Comparison of ENCODE assay signal across 8 mouse cellular contexts in the genomic region with DNA sequence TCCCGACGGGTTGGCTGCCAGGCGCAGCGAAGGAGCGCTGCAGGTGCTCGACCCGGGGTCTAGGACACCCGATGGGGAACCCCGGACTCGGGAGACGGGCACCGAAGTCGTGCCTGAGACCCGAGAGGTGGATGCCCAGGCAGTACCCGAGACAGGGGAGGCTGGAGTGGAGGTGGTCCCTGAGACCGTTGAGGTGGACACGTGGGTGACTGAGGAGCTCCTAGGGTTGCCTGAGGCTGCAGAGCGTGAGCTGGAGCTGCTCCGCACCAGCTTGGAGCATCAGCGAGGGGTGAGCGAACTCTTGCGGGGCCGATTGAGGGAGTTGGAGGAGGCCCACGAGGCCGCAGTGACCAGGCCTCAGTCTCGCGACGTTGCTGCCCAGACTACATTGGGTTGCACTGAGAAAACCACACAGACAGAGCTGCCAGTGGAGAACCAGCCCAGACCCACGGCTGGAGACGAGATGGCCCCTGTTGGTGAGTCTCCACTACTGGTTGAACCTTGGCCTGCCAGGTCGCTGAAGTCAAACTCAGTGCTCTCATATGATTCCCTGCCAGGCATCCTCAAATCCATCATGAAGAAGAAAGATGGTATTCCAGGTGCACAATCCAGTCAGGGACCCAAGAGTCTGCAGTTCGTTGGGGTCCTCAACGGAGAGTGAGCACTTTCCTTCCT. TPM values are rescaled to one million over a fixed set of nuclear protein-coding genes. Genes with fewer than 3 reads are reported as not detected.
DNase-seq lines count a peak whose midpoint lies in the region; ATAC-seq and TF ChIP-seq lines count a peak whose summit lies in the region.

No protein-coding gene starts in this region.

- 31% methylated on average over 33 of the region's 33 CpGs for WGBS in heart, adult 2 months
- WGBS in embryonic facial prominence, embryonic 15.5 days = 17% methylated on average over 33 of the region's 33 CpGs
- 15% methylated on average over 33 of the region's 33 CpGs for WGBS in limb, embryonic 15.5 days
- 15% methylated on average over 33 of the region's 33 CpGs for WGBS in stomach, embryonic 14.5 days

- H3ac ChIP-seq in C2C12 (ENCODE audit: control insufficient read depth, insufficient read length, low read depth) = peak overlapping the region; percentile 25

- peak overlapping the region; percentile 75 for H3K9ac ChIP-seq in heart, adult 2 months (ENCODE audit: low read depth, low read length)
- H3K9ac ChIP-seq in embryonic facial prominence, embryonic 15.5 days = peak overlapping the region; percentile 41
- peak overlapping the region; percentile 61 for H3K9ac ChIP-seq in limb, embryonic 15.5 days
- H3K9ac ChIP-seq in stomach, embryonic 14.5 days (replicated peaks; ENCODE audit: low read depth, low read length) = peak overlapping the region; percentile 71; the same call in 1 of the 2 replicates

- H3K27me3 ChIP-seq in heart, adult 2 months (ENCODE audit: control insufficient read depth, insufficient read depth, low read length) = no peaks in the 10 kb centered on the region
- H3K27me3 ChIP-seq in C2C12 (ENCODE audit: control insufficient read depth, insufficient read depth, insufficient read length) = no peaks in the 10 kb centered on the region
- H3K27me3 ChIP-seq in embryonic facial prominence, embryonic 15.5 days = no peaks in the 10 kb centered on the region
- H3K27me3 ChIP-seq in limb, embryonic 15.5 days = no peaks in the 10 kb centered on the region
- H3K27me3 ChIP-seq in stomach, embryonic 14.5 days (ENCODE audit: control insufficient read depth, insufficient read depth, low read length) = no peaks in the 10 kb centered on the region

- no peak for TF ChIP-seq CTCF in heart, adult 2 months (IDR thresholded peaks at IDR 0.05)
- no peak for TF ChIP-seq CTCF in C2C12 (IDR thresholded peaks at IDR 0.05; ENCODE audit: control insufficient read depth, insufficient read depth, insufficient read length)

- intact Hi-C loops in heart, adult 2 months (cut with DNase I) = no loop called here
- intact Hi-C loops in heart, postnatal 14 days (cut with DNase I) = no loop called here

- peak overlapping the region; percentile 83 for H3K4me3 ChIP-seq in heart, adult 2 months
- no peak overlapping the region for H3K4me3 ChIP-seq in C2C12 (ENCODE audit: insufficient read depth, poor library complexity, severe bottlenecking)
- H3K4me3 ChIP-seq in embryonic facial prominence, embryonic 15.5 days (replicated peaks) = peak overlapping the region; percentile 67
- peak overlapping the region; percentile 66 for H3K4me3 ChIP-seq in limb, embryonic 15.5 days
- peak overlapping the region; percentile 48 for H3K4me3 ChIP-seq in stomach, embryonic 14.5 days (ENCODE audit: low read depth, low read length)

- H3K27ac ChIP-seq in heart, adult 2 months = peak overlapping the region; percentile 95
- peak overlapping the region; percentile 94 for H3K27ac ChIP-seq in embryonic facial prominence, embryonic 15.5 days (replicated peaks)
- peak overlapping the region; percentile 95 for H3K27ac ChIP-seq in limb, embryonic 15.5 days
- H3K27ac ChIP-seq in stomach, embryonic 14.5 days (ENCODE audit: low read length) = peak overlapping the region; percentile 70; the same call in 1 of the 2 replicates

- no peaks in the 10 kb centered on the region for H3K79me2 ChIP-seq in heart, adult 2 months (replicated peaks; ENCODE audit: control insufficient read depth, insufficient read depth, low read length)
- H3K79me2 ChIP-seq in C2C12 (ENCODE audit: control insufficient read depth, insufficient read depth) = peaks cover 29% of the 10 kb centered on the region

- DNase-seq in heart, adult 2 months = no peak
- DNase-seq in heart, postnatal 14 days = no peak
- DNase-seq in adrenal gland, postnatal 4 days (ENCODE audit: low spot score in 2 of 2) = no peak
- DNase-seq in right cerebral cortex, adult 18-20 months = no peak

- H3K4me1 ChIP-seq in heart, adult 2 months (ENCODE audit: control insufficient read depth, insufficient read depth, low read length) = peaks cover 8% of the 10 kb centered on the region
- H3K4me1 ChIP-seq in embryonic facial prominence, embryonic 15.5 days = peaks cover 28% of the 10 kb centered on the region
- H3K4me1 ChIP-seq in limb, embryonic 15.5 days = peaks cover 32% of the 10 kb centered on the region
- H3K4me1 ChIP-seq in stomach, embryonic 14.5 days (ENCODE audit: control insufficient read depth, insufficient read depth, low read length) = peaks cover 14% of the 10 kb centered on the region

- no peak for TF ChIP-seq EP300 in heart, adult 2 months (IDR thresholded peaks at IDR 0.05; ENCODE audit: insufficient read depth, low read depth, low read length)

- no peaks in the 10 kb centered on the region for H3K9me3 ChIP-seq in embryonic facial prominence, embryonic 15.5 days (replicated peaks)
- no peaks in the 10 kb centered on the region for H3K9me3 ChIP-seq in limb, embryonic 15.5 days
- no peaks in the 10 kb centered on the region for H3K9me3 ChIP-seq in stomach, embryonic 14.5 days (ENCODE audit: control insufficient read depth, low read depth, low read length)

- no peak; the same call in 1 of the 2 replicates for TF ChIP-seq POLR2A in heart, adult 2 months (IDR thresholded peaks at IDR 0.05; ENCODE audit: insufficient read depth, low read depth, low read length)

- peaks cover 13% of the 10 kb centered on the region for H3K79me3 ChIP-seq in C2C12 (ENCODE audit: low read depth)

- peaks cover 26% of the 10 kb centered on the region for H3K36me3 ChIP-seq in heart, adult 2 months (ENCODE audit: control insufficient read depth, insufficient read depth, low read length)
- H3K36me3 ChIP-seq in C2C12 (ENCODE audit: control insufficient read depth, insufficient read depth) = peaks cover 51% of the 10 kb centered on the region
- peaks cover 46% of the 10 kb centered on the region for H3K36me3 ChIP-seq in embryonic facial prominence, embryonic 15.5 days
- H3K36me3 ChIP-seq in limb, embryonic 15.5 days = peaks cover 44% of the 10 kb centered on the region
- peaks cover 35% of the 10 kb centered on the region for H3K36me3 ChIP-seq in stomach, embryonic 14.5 days (ENCODE audit: control insufficient read depth, insufficient read depth, low read length)

- ATAC-seq in embryonic facial prominence, embryonic 15.5 days (ENCODE audit: insufficient number of reproducible peaks, low FRiP score, low TSS enrichment, low read depth) = peak; percentile 35
- peak; percentile 20 for ATAC-seq in limb, embryonic 15.5 days (ENCODE audit: insufficient number of reproducible peaks, low FRiP score, low TSS enrichment, low read depth)
- ATAC-seq in stomach, embryonic 14.5 days (ENCODE audit: insufficient number of reproducible peaks, insufficient read depth, low FRiP score, low read depth) = peak; percentile 15

- peak overlapping the region; percentile 82 for H3K4me2 ChIP-seq in embryonic facial prominence, embryonic 15.5 days (replicated peaks)
- H3K4me2 ChIP-seq in limb, embryonic 15.5 days = peak overlapping the region; percentile 94
- H3K4me2 ChIP-seq in stomach, embryonic 14.5 days (replicated peaks; ENCODE audit: low read depth, low read length) = peak overlapping the region; percentile 92

RNA-seq across cellular contexts. Expression of a gene that starts 6.3 kb away (rescaled TPM):
- total RNA-seq in heart, adult 2 months (2021) = 100 to 1,000 TPM; 683 to 757 TPM
- 329 and 480 TPM in 2 replicates for polyA plus RNA-seq in heart, adult 2 months (2012; rRNA removed)
- total RNA-seq in heart, postnatal 14 days (2021) = 100 to 1,000 TPM; 736 to 815 TPM
- 8,619 TPM for polyA plus RNA-seq in C2C12 (2012; fragmentation: generic; extraction: Trizol)
- 998 and 1,000 TPM in 2 replicates for polyA plus RNA-seq in embryonic facial prominence, embryonic 15.5 days (2015; fragmentation: Nextera tagmentation; extraction: Ambion mirVana)
- polyA plus RNA-seq in limb, embryonic 15.5 days (2015; fragmentation: Nextera tagmentation; extraction: Ambion mirVana) = 716 and 1,053 TPM in 2 replicates
- 1,306 and 1,470 TPM in 2 replicates for polyA plus RNA-seq in stomach, embryonic 14.5 days (2014; fragmentation: Nextera tagmentation; extraction: Ambion mirVana)
- 1,000 to 10,000 TPM; 1,918 to 2,060 TPM for total RNA-seq in adrenal gland, postnatal 4 days (2021)

RNA-seq across cellular contexts. Expression of a gene that starts 6.3 kb away (rescaled TPM):
- total RNA-seq in heart, adult 2 months (2021) = 100 to 1,000 TPM; 609 to 707 TPM
- 755 and 759 TPM in 2 replicates for polyA plus RNA-seq in heart, adult 2 months (2012; rRNA removed)
- 100 to 1,000 TPM; 544 to 555 TPM for total RNA-seq in heart, postnatal 14 days (2021)
- 493 TPM for polyA plus RNA-seq in C2C12 (2012; fragmentation: generic; extraction: Trizol)
- polyA plus RNA-seq in embryonic facial prominence, embryonic 15.5 days (2015; fragmentation: Nextera tagmentation; extraction: Ambion mirVana) = 432 and 453 TPM in 2 replicates
- 404 and 428 TPM in 2 replicates for polyA plus RNA-seq in limb, embryonic 15.5 days (2015; fragmentation: Nextera tagmentation; extraction: Ambion mirVana)
- 471 and 592 TPM in 2 replicates for polyA plus RNA-seq in stomach, embryonic 14.5 days (2014; fragmentation: Nextera tagmentation; extraction: Ambion mirVana)
- 100 to 1,000 TPM; 354 to 402 TPM for total RNA-seq in adrenal gland, postnatal 4 days (2021)

RNA-seq across cellular contexts. Expression of a gene that starts 7.8 kb away (rescaled TPM):
- total RNA-seq in heart, adult 2 months (2021) = 10 to 100 TPM; 54.6 to 61.0 TPM
- polyA plus RNA-seq in heart, adult 2 months (2012; rRNA removed) = 139 and 168 TPM in 2 replicates
- 100 to 1,000 TPM in 1 of 2 experiments, 10 to 100 TPM in 1; 96.9 to 104 TPM for total RNA-seq in heart, postnatal 14 days (2021)
- 5.0 TPM for polyA plus RNA-seq in C2C12 (2012; fragmentation: generic; extraction: Trizol)
- 45.3 and 45.8 TPM in 2 replicates for polyA plus RNA-seq in embryonic facial prominence, embryonic 15.5 days (2015; fragmentation: Nextera tagmentation; extraction: Ambion mirVana)
- 29.4 and 32.3 TPM in 2 replicates for polyA plus RNA-seq in limb, embryonic 15.5 days (2015; fragmentation: Nextera tagmentation; extraction: Ambion mirVana)
- polyA plus RNA-seq in stomach, embryonic 14.5 days (2014; fragmentation: Nextera tagmentation; extraction: Ambion mirVana) = 32.5 and 33.5 TPM in 2 replicates
- total RNA-seq in adrenal gland, postnatal 4 days (2021) = 100 to 1,000 TPM; 117 to 136 TPM

RNA-seq across cellular contexts. Expression of a gene that starts 24.8 kb away (rescaled TPM):
- 10 to 100 TPM; 27.8 to 34.3 TPM for total RNA-seq in heart, adult 2 months (2021)
- 36.1 and 46.9 TPM in 2 replicates for polyA plus RNA-seq in heart, adult 2 months (2012; rRNA removed)
- total RNA-seq in heart, postnatal 14 days (2021) = 10 to 100 TPM; 25.0 to 26.6 TPM
- polyA plus RNA-seq in C2C12 (2012; fragmentation: generic; extraction: Trizol) = 77.8 TPM
- 57.3 and 59.6 TPM in 2 replicates for polyA plus RNA-seq in embryonic facial prominence, embryonic 15.5 days (2015; fragmentation: Nextera tagmentation; extraction: Ambion mirVana)
- 53.1 and 54.8 TPM in 2 replicates for polyA plus RNA-seq in limb, embryonic 15.5 days (2015; fragmentation: Nextera tagmentation; extraction: Ambion mirVana)
- polyA plus RNA-seq in stomach, embryonic 14.5 days (2014; fragmentation: Nextera tagmentation; extraction: Ambion mirVana) = 75.6 and 79.6 TPM in 2 replicates
- total RNA-seq in adrenal gland, postnatal 4 days (2021) = 10 to 100 TPM; 34.3 to 36.0 TPM

RNA-seq across cellular contexts. Expression of a gene that starts 36.5 kb away (rescaled TPM):
- total RNA-seq in heart, adult 2 months (2021) = 1 to 10 TPM; 4.7 to 7.2 TPM
- polyA plus RNA-seq in heart, adult 2 months (2012; rRNA removed) = 13.2 and 18.9 TPM in 2 replicates
- 10 to 100 TPM; 20.5 to 31.6 TPM for total RNA-seq in heart, postnatal 14 days (2021)
- polyA plus RNA-seq in C2C12 (2012; fragmentation: generic; extraction: Trizol) = 212 TPM
- 58.8 and 67.2 TPM in 2 replicates for polyA plus RNA-seq in embryonic facial prominence, embryonic 15.5 days (2015; fragmentation: Nextera tagmentation; extraction: Ambion mirVana)
- polyA plus RNA-seq in limb, embryonic 15.5 days (2015; fragmentation: Nextera tagmentation; extraction: Ambion mirVana) = 53.1 and 62.9 TPM in 2 replicates
- 22.5 and 25.1 TPM in 2 replicates for polyA plus RNA-seq in stomach, embryonic 14.5 days (2014; fragmentation: Nextera tagmentation; extraction: Ambion mirVana)
- 10 to 100 TPM; 43.9 to 68.2 TPM for total RNA-seq in adrenal gland, postnatal 4 days (2021)
